ENCODE assay signal across 10 mouse cellular contexts in the genomic region with DNA sequence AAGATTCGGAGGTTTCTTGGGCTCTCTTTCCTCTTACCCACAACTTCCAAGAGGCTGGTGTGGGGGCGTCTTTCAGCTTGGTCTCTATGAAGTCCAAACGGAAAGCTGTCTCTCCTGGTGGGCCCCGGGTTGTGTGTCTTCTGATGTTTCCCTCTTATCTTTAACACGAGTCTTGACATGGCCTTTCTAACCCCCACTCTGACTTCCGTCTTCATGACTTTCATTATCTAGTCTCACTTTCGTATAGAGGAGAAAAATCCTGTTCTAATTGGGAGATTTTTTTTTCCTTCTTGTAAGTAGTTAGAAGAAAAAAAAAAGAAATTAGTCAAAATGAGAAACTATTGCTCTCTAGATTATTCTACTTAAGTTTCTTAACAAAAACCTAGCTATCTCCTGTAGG. TPM values are rescaled to one million over a fixed set of nuclear protein-coding genes. Genes with fewer than 3 reads are reported as not detected.
DNase-seq lines count a peak whose midpoint lies in the region; ATAC-seq and TF ChIP-seq lines count a peak whose summit lies in the region.
"Had no signal": no experiment of that assay in that cellular context is flagged by ENCODE, and none has a peak within 500 bp of the region (broad histone marks: within the 10 kb centered on the region; RNA-seq: fewer than 3 reads in every experiment).

No protein-coding gene starts in this region.

- TF ChIP-seq EP300 in lung, postnatal 0 days (IDR thresholded peaks at IDR 0.05) = no peak

- no peaks in the 10 kb centered on the region for H3K36me3 ChIP-seq in lung, postnatal 0 days (ENCODE audit: insufficient read depth, low read length)
- H3K36me3 ChIP-seq in G1E (replicated peaks) = peaks cover 85% of the 10 kb centered on the region
- no peaks in the 10 kb centered on the region for H3K36me3 ChIP-seq in macrophage (ENCODE audit: inconsistent target)

- H3K9ac ChIP-seq in lung, postnatal 0 days (replicated peaks; ENCODE audit: low read depth) = no peak overlapping the region

- peaks cover 43% of the 10 kb centered on the region; the same call in 1 of the 2 replicates for H3K4me1 ChIP-seq in lung, postnatal 0 days (ENCODE audit: insufficient read depth, low read depth, low read length)
- peaks cover 93% of the 10 kb centered on the region for H3K4me1 ChIP-seq in G1E (ENCODE audit: insufficient read depth, low read depth, low read length)

- WGBS in lung, postnatal 0 days = 55% methylated on average over 7 of the region's 7 CpGs
- WGBS in macrophage (ENCODE audit: missing documents) = 10% methylated on average over 7 of the region's 7 CpGs

- no peaks in the 10 kb centered on the region for H3K27me3 ChIP-seq in lung, postnatal 0 days (replicated peaks; ENCODE audit: insufficient read depth, low read length)
- H3K27me3 ChIP-seq in G1E (ENCODE audit: insufficient read depth, low read length) = no peaks in the 10 kb centered on the region

- H3K27ac ChIP-seq in lung, postnatal 0 days (ENCODE audit: low read length) = peak overlapping the region; percentile 75; the same call in 1 of the 2 replicates
- H3K27ac ChIP-seq in macrophage = peak overlapping the region; percentile 79

- no peak for ATAC-seq in lung, postnatal 0 days
- ATAC-seq in G1E (ENCODE audit: extremely low read depth, insufficient number of reproducible peaks, low FRiP score, poor library complexity, severe bottlenecking) = peak; percentile 37
- ATAC-seq: hindbrain, embryonic 16.5 days had no signal

- H3K4me3 ChIP-seq in lung, postnatal 0 days (ENCODE audit: low read depth, low read length) = no peak overlapping the region
- H3K4me3 ChIP-seq in G1E (ENCODE audit: low read depth, low read length) = peak overlapping the region; percentile 56; the same call in 1 of the 2 replicates
- no peak overlapping the region for H3K4me3 ChIP-seq in macrophage (ENCODE audit: inconsistent target)

- H3K79me2 ChIP-seq in macrophage (ENCODE audit: inconsistent target) = peaks cover 90% of the 10 kb centered on the region

- H3K4me2 ChIP-seq in lung, postnatal 0 days (replicated peaks; ENCODE audit: low read depth, low read length) = no peak overlapping the region

- no peak for TF ChIP-seq CTCF in lung, postnatal 0 days (IDR thresholded peaks at IDR 0.05)
- TF ChIP-seq CTCF in G1E (IDR thresholded peaks at IDR 0.05; ENCODE audit: low read depth, low read length) = no peak

- intact Hi-C loops in left cerebral cortex, postnatal 25 days (cut with DNase I) = no loop called here

- H3K9me3 ChIP-seq in lung, postnatal 0 days (ENCODE audit: low read length) = no peaks in the 10 kb centered on the region
- no peaks in the 10 kb centered on the region for H3K9me3 ChIP-seq in G1E (replicated peaks)

- no peak for DNase-seq in lung, postnatal 0 days (ENCODE audit: low spot score)
- no peak for DNase-seq in lung, adult 18-20 months
- DNase-seq in G1E (ENCODE audit: low spot score) = no peak
- peak; percentile 18 for DNase-seq in brain, adult 2 months (ENCODE audit: low read depth, low spot score)
- no peak for DNase-seq in left cerebral cortex, postnatal 25 days (ENCODE audit: low spot score in 2 of 2)
- no peak for DNase-seq in layer of hippocampus, postnatal 14 days (ENCODE audit: low spot score in 2 of 2)
- DNase-seq: kidney, postnatal 14 days; right cerebral cortex, postnatal 14 days had no signal

RNA-seq across cellular contexts. Expression of a gene that starts 9.7 kb away (rescaled TPM):
- 28.5 and 31.0 TPM in 2 replicates for polyA plus RNA-seq in lung, postnatal 0 days (2015; fragmentation: Nextera tagmentation; extraction: Ambion mirVana)
- total RNA-seq in G1E (2014; fragmentation: Nextera tagmentation) = 55.7 and 64.1 TPM in 2 replicates
- 26.2 and 27.5 TPM in 2 replicates for total RNA-seq in G1E (2017)
- polyA plus RNA-seq in G1E (2012) = 135 and 192 TPM in 2 replicates
- total RNA-seq in macrophage (2018; cell fraction: chromatin; rRNA removed) = 10 to 100 TPM in 18 of 26 experiments, 1 to 10 TPM in 8; 2.8 to 36.2 (median 19.1) TPM
- total RNA-seq in macrophage (2018; cell fraction: cytosol; rRNA removed) = 10 to 100 TPM; 16.0 to 47.4 (median 23.1) TPM
- 10 to 100 TPM; 11.7 to 48.2 (median 24.6) TPM for total RNA-seq in macrophage (2018; cell fraction: nucleus; rRNA removed)
- polyA plus RNA-seq in macrophage (2018) = 13.1 to 27.6 TPM (median 22.7 TPM) in 3 replicates
- 10 to 100 TPM; 46.7 to 50.6 TPM for total RNA-seq in left cerebral cortex, postnatal 25 days (2021)
- total RNA-seq in layer of hippocampus, postnatal 14 days (2021) = 10 to 100 TPM; 35.9 to 41.0 TPM

RNA-seq across cellular contexts. Expression of a gene that starts 48.9 kb away (rescaled TPM):
- polyA plus RNA-seq in lung, postnatal 0 days (2015; fragmentation: Nextera tagmentation; extraction: Ambion mirVana) = 20.0 and 22.7 TPM in 2 replicates
- total RNA-seq in G1E (2014; fragmentation: Nextera tagmentation) (14.2 and 21.7 TPM in 2 replicates), G1E (2017) (5.6 and 7.9 TPM in 2 replicates)
- polyA plus RNA-seq in G1E (2012) (14.9 and 16.5 TPM in 2 replicates), macrophage (2018) (0.04 to 0.47 TPM (median 0.21 TPM) in 3 replicates)
- total RNA-seq in macrophage (2018; cell fraction: chromatin; rRNA removed) = 1 to 10 TPM in 6 of 26 experiments, under 1 TPM in 19, not detected in 1; 0.13 to 3.3 (median 0.47) TPM
- total RNA-seq in macrophage (2018; cell fraction: cytosol; rRNA removed) = under 1 TPM; 0.03 to 0.86 (median 0.15) TPM
- total RNA-seq in macrophage (2018; cell fraction: nucleus; rRNA removed) = 1 to 10 TPM in 6 of 26 experiments, under 1 TPM in 17, not detected in 3; 0.07 to 2.4 (median 0.52) TPM
- total RNA-seq in left cerebral cortex, postnatal 25 days (2021) = 10 to 100 TPM; 60.5 to 67.1 TPM
- 10 to 100 TPM; 61.2 to 63.8 TPM for total RNA-seq in layer of hippocampus, postnatal 14 days (2021)
